Mouse (Mus musculus): ENCODE results near the gene Nalcn. TPM values are rescaled to one million over a fixed set of nuclear protein-coding genes. Genes with fewer than 3 reads are reported as not detected.

The Nalcn gene
- polyA plus RNA-seq, 1 experiment from 2014 or later, result 0.30 TPM

GRCm38 (mm10) chr14:123659921-123660385 lies 33.0 kb upstream of the Nalcn start, which contains the start of gene Itgbl1:
TSS of gene Itgbl1 (plus strand) at chr14:123659971.
- Histone ChIP-seq H3K4me2 (replicated peaks; ENCODE audit: low read depth) (no peak within 1 kb of the TSS), H3K27ac (replicated peaks) (no peak within 1 kb of the TSS), H3K27me3 (ENCODE audit: control insufficient read depth, insufficient read depth, low read length) (no peaks in the 10 kb centered on the region), H3K9ac (ENCODE audit: low read length) (no peak within 1 kb of the TSS), H3K4me3 (ENCODE audit: low read depth, low read length) (no peak within 1 kb of the TSS), H3K36me3 (ENCODE audit: control insufficient read depth, insufficient read depth, low read length) (no peaks in the 10 kb centered on the region), H3K4me1 (replicated peaks; ENCODE audit: control insufficient read depth, insufficient read depth) (no peaks in the 10 kb centered on the region), H3K9me3 (ENCODE audit: control insufficient read depth, low read length) (no peaks in the 10 kb centered on the region)
- ATAC-seq (ENCODE audit: low FRiP score, low TSS enrichment) (no peak), DNase-seq (ENCODE audit: low spot score) (no peak)
- TF ChIP-seq EP300 (optimal IDR thresholded peaks at IDR 0.05), result no peak
- TF ChIP-seq CTCF (IDR thresholded peaks at IDR 0.05; ENCODE audit: low read depth), result no peak
- 38% methylated on average over 7 of the region's 7 CpGs for WGBS

GRCm38 (mm10) chr14:123627180-123627562 lies 227 bp upstream of the Nalcn start:
- WGBS, result 56% methylated on average over 3 of the region's 3 CpGs
- TF ChIP-seq EP300 (optimal IDR thresholded peaks at IDR 0.05) (no peak), CTCF (IDR thresholded peaks at IDR 0.05; ENCODE audit: low read depth) (no peak)
- Histone ChIP-seq H3K4me3 (ENCODE audit: low read depth, low read length) (peak overlapping the region; percentile 33), H3K9ac (ENCODE audit: low read length) (no peak overlapping the region), H3K4me1 (replicated peaks; ENCODE audit: control insufficient read depth, insufficient read depth) (no peaks in the 10 kb centered on the region), H3K36me3 (ENCODE audit: control insufficient read depth, insufficient read depth, low read length) (no peaks in the 10 kb centered on the region), H3K27ac (replicated peaks) (no peak overlapping the region), H3K9me3 (ENCODE audit: control insufficient read depth, low read length) (no peaks in the 10 kb centered on the region), H3K27me3 (ENCODE audit: control insufficient read depth, insufficient read depth, low read length) (no peaks in the 10 kb centered on the region), H3K4me2 (replicated peaks; ENCODE audit: low read depth) (peak overlapping the region; percentile 62)
- DNase-seq (ENCODE audit: low spot score), result no peak
- ATAC-seq (ENCODE audit: low FRiP score, low TSS enrichment), result no peak

GRCm38 (mm10) chr14:123622969-123623368 lies 4.0 kb downstream of the Nalcn start:
- DNase-seq (ENCODE audit: low spot score), result no peak
- H3K36me3 ChIP-seq (ENCODE audit: control insufficient read depth, insufficient read depth, low read length), result no peaks in the 10 kb centered on the region
- H3K4me1 ChIP-seq (replicated peaks; ENCODE audit: control insufficient read depth, insufficient read depth), result no peaks in the 10 kb centered on the region
- ATAC-seq (ENCODE audit: low FRiP score, low TSS enrichment), result no peak
- no peak overlapping the region for H3K4me2 ChIP-seq (replicated peaks; ENCODE audit: low read depth)
- 42% methylated on average over 1 of the region's 1 CpGs for WGBS
- no peak overlapping the region for H3K9ac ChIP-seq (ENCODE audit: low read length)
- no peaks in the 10 kb centered on the region for H3K9me3 ChIP-seq (ENCODE audit: control insufficient read depth, low read length)
- no peak overlapping the region for H3K4me3 ChIP-seq (ENCODE audit: low read depth, low read length)
- TF ChIP-seq EP300 (optimal IDR thresholded peaks at IDR 0.05) (no peak), CTCF (IDR thresholded peaks at IDR 0.05; ENCODE audit: low read depth) (no peak)
- no peak overlapping the region for H3K27ac ChIP-seq (replicated peaks)
- H3K27me3 ChIP-seq (ENCODE audit: control insufficient read depth, insufficient read depth, low read length), result no peaks in the 10 kb centered on the region

GRCm38 (mm10) chr14:123595265-123595664 lies 31.7 kb downstream of the Nalcn start:
- ATAC-seq (ENCODE audit: low FRiP score, low TSS enrichment) (no peak), DNase-seq (ENCODE audit: low spot score) (no peak)
- Histone ChIP-seq H3K4me1 (replicated peaks; ENCODE audit: control insufficient read depth, insufficient read depth) (no peaks in the 10 kb centered on the region), H3K4me2 (replicated peaks; ENCODE audit: low read depth) (no peak overlapping the region), H3K9me3 (ENCODE audit: control insufficient read depth, low read length) (no peaks in the 10 kb centered on the region), H3K27ac (replicated peaks) (no peak overlapping the region), H3K4me3 (ENCODE audit: low read depth, low read length) (no peak overlapping the region), H3K36me3 (ENCODE audit: control insufficient read depth, insufficient read depth, low read length) (no peaks in the 10 kb centered on the region), H3K27me3 (ENCODE audit: control insufficient read depth, insufficient read depth, low read length) (no peaks in the 10 kb centered on the region), H3K9ac (ENCODE audit: low read length) (no peak overlapping the region)
- TF ChIP-seq EP300 (optimal IDR thresholded peaks at IDR 0.05) (no peak), CTCF (IDR thresholded peaks at IDR 0.05; ENCODE audit: low read depth) (no peak)
- WGBS, result 45% methylated on average over 3 of the region's 3 CpGs

GRCm38 (mm10) chr14:123587412-123587811 lies 39.5 kb downstream of the Nalcn start:
- no peaks in the 10 kb centered on the region for H3K4me1 ChIP-seq (replicated peaks; ENCODE audit: control insufficient read depth, insufficient read depth)
- no peak overlapping the region for H3K27ac ChIP-seq (replicated peaks)
- TF ChIP-seq EP300 (optimal IDR thresholded peaks at IDR 0.05) (no peak), CTCF (IDR thresholded peaks at IDR 0.05; ENCODE audit: low read depth) (no peak)
- H3K4me2 ChIP-seq (replicated peaks; ENCODE audit: low read depth), result no peak overlapping the region
- H3K27me3 ChIP-seq (ENCODE audit: control insufficient read depth, insufficient read depth, low read length), result no peaks in the 10 kb centered on the region
- no peaks in the 10 kb centered on the region for H3K36me3 ChIP-seq (ENCODE audit: control insufficient read depth, insufficient read depth, low read length)
- H3K4me3 ChIP-seq (ENCODE audit: low read depth, low read length), result no peak overlapping the region
- ATAC-seq (ENCODE audit: low FRiP score, low TSS enrichment), result no peak
- DNase-seq (ENCODE audit: low spot score), result no peak
- no peaks in the 10 kb centered on the region for H3K9me3 ChIP-seq (ENCODE audit: control insufficient read depth, low read length)
- H3K9ac ChIP-seq (ENCODE audit: low read length), result no peak overlapping the region

- H3K4me3 ChIP-seq (ENCODE audit: low read depth, low read length), result no peak overlapping the region
- ATAC-seq (ENCODE audit: low FRiP score, low TSS enrichment), result no peak
- no peaks in the 10 kb centered on the region for H3K27me3 ChIP-seq (ENCODE audit: control insufficient read depth, insufficient read depth, low read length)
- no peak overlapping the region for H3K9ac ChIP-seq (ENCODE audit: low read length)
- WGBS, result 63% methylated on average over 2 of the region's 2 CpGs
- H3K4me1 ChIP-seq (replicated peaks; ENCODE audit: control insufficient read depth, insufficient read depth), result no peaks in the 10 kb centered on the region
- no peaks in the 10 kb centered on the region for H3K36me3 ChIP-seq (ENCODE audit: control insufficient read depth, insufficient read depth, low read length)
- H3K4me2 ChIP-seq (replicated peaks; ENCODE audit: low read depth), result no peak overlapping the region
- TF ChIP-seq EP300 (optimal IDR thresholded peaks at IDR 0.05) (no peak), CTCF (IDR thresholded peaks at IDR 0.05; ENCODE audit: low read depth) (no peak)
- no peak overlapping the region for H3K27ac ChIP-seq (replicated peaks)
- DNase-seq (ENCODE audit: low spot score), result no peak
- no peaks in the 10 kb centered on the region for H3K9me3 ChIP-seq (ENCODE audit: control insufficient read depth, low read length)
These were observed 44.5 kb downstream of the Nalcn start for GRCm38 (mm10) chr14:123582433-123582832.
